Mouse (Mus musculus): Measurements from ENCODE around the gene Stum. TPM values are rescaled to one million over a fixed set of nuclear protein-coding genes. Genes with fewer than 3 reads are reported as not detected.

Stum gene
- 0.69 and 1.1 TPM in 2 replicates for polyA plus RNA-seq (2012; rRNA removed)

DNA sequence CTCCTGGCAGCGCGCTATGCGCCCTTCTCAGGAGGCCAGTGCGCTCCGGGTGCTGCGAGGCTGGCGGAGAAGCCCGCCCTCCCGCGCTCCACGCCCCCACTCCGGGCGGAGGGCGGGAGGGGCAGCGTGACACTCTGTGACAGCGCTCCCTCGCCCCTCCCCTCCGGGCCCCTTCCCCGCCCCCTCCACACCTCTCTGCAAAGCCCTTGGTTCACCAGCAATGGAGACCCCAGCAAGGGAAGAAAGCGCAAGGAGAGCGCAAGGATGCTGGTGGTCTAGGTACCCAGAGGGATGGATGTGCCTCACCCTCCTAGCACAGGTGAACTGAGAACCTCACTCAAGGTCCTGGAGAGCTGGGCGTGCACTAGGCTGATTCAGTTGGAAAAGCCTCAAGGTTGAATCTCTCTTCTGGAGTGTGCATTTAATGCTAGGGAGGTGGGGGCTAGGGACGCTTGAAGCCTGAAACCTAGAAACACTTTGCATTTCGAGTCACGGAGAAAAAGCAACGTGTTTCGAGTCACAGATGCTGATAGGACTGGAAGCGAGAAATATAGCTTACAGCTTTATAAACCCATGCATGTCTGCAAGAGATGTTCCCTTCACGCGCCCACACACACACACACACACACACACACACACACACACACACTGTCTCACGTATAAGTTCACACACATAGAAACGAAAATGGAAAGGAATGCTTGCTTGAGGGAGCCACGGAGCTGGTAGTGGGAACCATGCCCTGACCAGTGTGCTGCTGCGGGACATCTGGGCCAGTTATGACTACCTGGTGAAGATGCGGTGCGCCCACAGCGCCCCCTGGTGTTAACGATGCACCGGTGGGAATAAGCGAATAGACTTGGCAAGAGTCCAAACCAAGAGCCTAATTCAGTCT lies at the start of gene Stum:
Gene Stum (minus strand): TSS at position 106 of the 893 bp plus-strand sequence.
- no peak within 1 kb of the TSS for H3K4me3 ChIP-seq (ENCODE audit: insufficient read depth, low read depth, low read length)
- peak; percentile 83 for DNase-seq
- WGBS, result 3% methylated on average over 40 of the region's 40 CpGs
- H3K27me3 ChIP-seq (replicated peaks; ENCODE audit: control insufficient read depth, insufficient read depth, low read length), result no peaks in the 10 kb centered on the region
- no peaks in the 10 kb centered on the region for H3K4me1 ChIP-seq (ENCODE audit: control insufficient read depth, insufficient read depth, low read length)
- no peaks in the 10 kb centered on the region for H3K36me3 ChIP-seq (ENCODE audit: control insufficient read depth, insufficient read depth, low read length)
- no peak within 1 kb of the TSS for H3K27ac ChIP-seq (ENCODE audit: insufficient read depth, low read depth, low read length)
- TF ChIP-seq CTCF (conservative IDR thresholded peaks at IDR 0.05; ENCODE audit: insufficient read depth, insufficient read length, low read depth, low read length) (peak; percentile 84), POLR2A (IDR thresholded peaks at IDR 0.05; ENCODE audit: low read depth, low read length) (no peak)

DNA sequence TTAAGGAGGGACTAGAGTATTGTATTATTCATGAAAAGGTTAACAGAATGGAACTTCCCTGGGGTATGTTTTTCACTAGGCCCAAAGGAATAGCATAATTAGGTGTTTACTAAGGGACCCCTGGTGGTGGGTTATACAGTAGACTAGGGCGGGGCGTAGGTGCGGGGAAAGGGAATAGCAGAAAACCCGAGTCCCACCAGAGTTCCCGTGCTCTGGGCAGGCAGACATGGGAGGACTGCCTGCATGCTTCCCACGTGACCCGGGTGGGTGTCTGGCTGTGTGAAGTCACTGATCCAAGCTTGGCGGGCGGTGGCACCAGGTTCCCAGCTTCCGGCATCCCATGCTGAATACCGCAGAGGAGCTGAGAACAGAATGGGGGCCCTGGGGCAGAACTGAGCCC lies 49.4 kb upstream of the Stum start:
- H3K36me3 ChIP-seq (ENCODE audit: control insufficient read depth, insufficient read depth, low read length), result no peaks in the 10 kb centered on the region
- no peak for DNase-seq
- WGBS, result 97% methylated on average over 11 of the region's 11 CpGs
- no peaks in the 10 kb centered on the region for H3K27me3 ChIP-seq (replicated peaks; ENCODE audit: control insufficient read depth, insufficient read depth, low read length)
- H3K27ac ChIP-seq (ENCODE audit: insufficient read depth, low read depth, low read length), result no peak overlapping the region
- no peaks in the 10 kb centered on the region for H3K4me1 ChIP-seq (ENCODE audit: control insufficient read depth, insufficient read depth, low read length)
- no peak for TF ChIP-seq POLR2A (IDR thresholded peaks at IDR 0.05; ENCODE audit: low read depth, low read length)
- TF ChIP-seq CTCF (conservative IDR thresholded peaks at IDR 0.05; ENCODE audit: insufficient read depth, insufficient read length, low read depth, low read length), result no peak
- H3K4me3 ChIP-seq (ENCODE audit: insufficient read depth, low read depth, low read length), result no peak overlapping the region

DNA sequence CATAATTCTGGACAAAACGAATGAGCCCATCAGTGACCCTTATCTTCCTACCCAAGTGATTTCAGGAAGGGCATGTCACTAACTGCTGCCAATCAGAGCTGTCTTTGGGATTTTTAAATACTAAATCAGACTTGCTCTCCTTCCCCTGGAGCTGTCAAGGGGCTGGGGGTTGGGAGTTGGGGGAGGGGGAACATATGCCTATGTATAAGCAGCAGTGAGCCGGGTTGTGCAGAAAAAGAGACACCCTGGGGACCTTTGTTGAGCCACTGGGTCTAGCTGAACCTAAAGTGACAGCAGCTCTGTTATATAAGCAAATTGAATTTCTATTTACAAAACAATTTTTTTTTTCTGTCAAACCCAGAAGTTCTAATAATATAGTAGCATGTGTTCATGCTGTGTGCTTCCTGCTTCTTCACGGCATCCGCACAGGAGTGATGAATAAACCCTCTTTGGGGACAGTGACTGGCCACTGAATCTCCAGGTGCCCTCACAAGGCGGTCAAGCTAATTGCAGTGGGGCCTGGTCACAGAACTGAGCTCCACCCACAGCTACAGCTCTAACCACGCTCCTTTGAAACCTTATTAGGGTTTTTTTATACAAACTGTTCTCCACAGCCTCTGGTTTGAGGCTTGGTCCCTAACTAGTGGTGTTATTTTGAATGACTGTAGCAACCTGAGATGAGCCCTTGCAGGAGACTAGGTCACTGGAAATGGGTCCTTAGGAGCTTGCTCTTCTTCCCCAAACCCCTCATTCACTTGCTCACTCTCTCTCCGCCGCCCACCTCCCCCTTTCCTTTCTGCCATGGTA lies 47.4 kb upstream of the Stum start:
- WGBS, result 69% methylated on average over 8 of the region's 8 CpGs
- Histone ChIP-seq H3K4me1 (ENCODE audit: control insufficient read depth, insufficient read depth, low read length) (no peaks in the 10 kb centered on the region), H3K36me3 (ENCODE audit: control insufficient read depth, insufficient read depth, low read length) (no peaks in the 10 kb centered on the region), H3K4me3 (ENCODE audit: insufficient read depth, low read depth, low read length) (no peak overlapping the region), H3K27me3 (replicated peaks; ENCODE audit: control insufficient read depth, insufficient read depth, low read length) (no peaks in the 10 kb centered on the region), H3K27ac (ENCODE audit: insufficient read depth, low read depth, low read length) (no peak overlapping the region)
- TF ChIP-seq CTCF (conservative IDR thresholded peaks at IDR 0.05; ENCODE audit: insufficient read depth, insufficient read length, low read depth, low read length), result no peak
- no peak for DNase-seq

DNA sequence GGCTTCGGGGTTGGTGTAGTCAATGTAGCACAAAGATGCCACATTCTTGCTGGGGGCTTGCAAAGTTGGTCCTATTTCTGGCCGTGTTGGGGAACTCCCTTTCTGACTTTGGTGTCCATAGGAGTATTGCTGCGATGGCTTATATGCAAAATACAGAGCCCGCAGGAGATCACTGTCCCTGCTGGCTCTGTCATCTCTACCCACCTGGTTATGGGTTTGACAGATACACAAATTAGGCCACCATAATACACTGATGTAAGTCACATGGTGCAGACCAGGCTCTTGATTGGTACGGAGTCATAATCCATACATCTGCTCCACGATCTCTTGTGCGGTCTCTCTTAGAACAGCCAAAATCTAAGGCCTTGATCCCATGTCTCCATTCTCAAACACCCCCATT lies 46.5 kb upstream of the Stum start:
- Histone ChIP-seq H3K4me3 (ENCODE audit: insufficient read depth, low read depth, low read length) (no peak overlapping the region), H3K27ac (ENCODE audit: insufficient read depth, low read depth, low read length) (no peak overlapping the region), H3K4me1 (ENCODE audit: control insufficient read depth, insufficient read depth, low read length) (no peaks in the 10 kb centered on the region), H3K27me3 (replicated peaks; ENCODE audit: control insufficient read depth, insufficient read depth, low read length) (no peaks in the 10 kb centered on the region), H3K36me3 (ENCODE audit: control insufficient read depth, insufficient read depth, low read length) (no peaks in the 10 kb centered on the region)
- no peak for DNase-seq
- TF ChIP-seq POLR2A (IDR thresholded peaks at IDR 0.05; ENCODE audit: low read depth, low read length) (no peak), CTCF (conservative IDR thresholded peaks at IDR 0.05; ENCODE audit: insufficient read depth, insufficient read length, low read depth, low read length) (no peak)
- WGBS, result 91% methylated on average over 7 of the region's 7 CpGs

DNA sequence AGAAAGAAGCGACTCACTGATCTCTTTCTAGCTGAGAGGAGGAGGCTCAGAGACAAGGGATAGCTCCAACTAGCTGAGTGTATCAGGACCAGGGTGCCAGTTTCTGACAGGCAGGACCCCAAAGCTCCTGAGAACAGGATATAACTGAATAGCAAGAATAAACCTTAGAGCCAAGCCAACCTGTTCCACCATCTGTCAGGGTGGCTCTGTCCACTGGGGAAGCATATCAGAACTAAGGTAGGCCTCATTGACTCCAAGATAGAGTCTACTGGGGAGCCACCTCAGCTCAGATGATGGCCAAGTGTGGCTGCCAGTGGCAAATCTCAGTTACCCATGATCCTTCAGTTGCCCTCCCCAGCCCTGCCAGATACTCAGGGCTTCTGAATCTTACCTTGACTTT lies 42.0 kb upstream of the Stum start:
- Histone ChIP-seq H3K36me3 (ENCODE audit: control insufficient read depth, insufficient read depth, low read length) (no peaks in the 10 kb centered on the region), H3K4me3 (ENCODE audit: insufficient read depth, low read depth, low read length) (no peak overlapping the region), H3K4me1 (ENCODE audit: control insufficient read depth, insufficient read depth, low read length) (no peaks in the 10 kb centered on the region), H3K27me3 (replicated peaks; ENCODE audit: control insufficient read depth, insufficient read depth, low read length) (no peaks in the 10 kb centered on the region), H3K27ac (ENCODE audit: insufficient read depth, low read depth, low read length) (no peak overlapping the region)
- TF ChIP-seq CTCF (conservative IDR thresholded peaks at IDR 0.05; ENCODE audit: insufficient read depth, insufficient read length, low read depth, low read length), result no peak
- TF ChIP-seq POLR2A (IDR thresholded peaks at IDR 0.05; ENCODE audit: low read depth, low read length), result no peak
- no peak for DNase-seq
- WGBS, result 83% methylated on average over 1 of the region's 1 CpGs

DNA sequence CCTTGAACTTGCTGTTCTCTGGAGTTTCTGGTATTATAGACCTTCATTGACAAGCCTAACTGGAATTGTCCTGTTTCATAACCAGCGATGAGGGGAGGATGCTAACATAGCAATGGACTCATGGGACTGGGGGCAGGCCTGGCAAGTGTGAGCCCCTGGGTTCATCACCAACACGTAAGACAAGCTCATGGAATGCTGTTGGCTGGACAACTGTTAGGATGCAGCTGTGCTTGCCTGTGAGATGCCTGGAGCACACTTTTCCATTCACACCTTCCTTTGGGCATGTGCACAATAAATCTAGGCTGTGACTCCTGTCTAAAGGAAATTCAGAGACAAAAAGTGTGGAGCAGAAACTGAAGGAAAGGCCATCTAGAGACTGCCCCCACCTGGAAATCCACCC lies 40.0 kb upstream of the Stum start:
- Histone ChIP-seq H3K27ac (ENCODE audit: insufficient read depth, low read depth, low read length) (no peak overlapping the region), H3K27me3 (replicated peaks; ENCODE audit: control insufficient read depth, insufficient read depth, low read length) (no peaks in the 10 kb centered on the region), H3K4me3 (ENCODE audit: insufficient read depth, low read depth, low read length) (no peak overlapping the region), H3K36me3 (ENCODE audit: control insufficient read depth, insufficient read depth, low read length) (no peaks in the 10 kb centered on the region), H3K4me1 (ENCODE audit: control insufficient read depth, insufficient read depth, low read length) (no peaks in the 10 kb centered on the region)
- no peak for DNase-seq
- TF ChIP-seq POLR2A (IDR thresholded peaks at IDR 0.05; ENCODE audit: low read depth, low read length), result no peak
- TF ChIP-seq CTCF (conservative IDR thresholded peaks at IDR 0.05; ENCODE audit: insufficient read depth, insufficient read length, low read depth, low read length), result no peak
- 87% methylated on average over 2 of the region's 2 CpGs for WGBS

DNA sequence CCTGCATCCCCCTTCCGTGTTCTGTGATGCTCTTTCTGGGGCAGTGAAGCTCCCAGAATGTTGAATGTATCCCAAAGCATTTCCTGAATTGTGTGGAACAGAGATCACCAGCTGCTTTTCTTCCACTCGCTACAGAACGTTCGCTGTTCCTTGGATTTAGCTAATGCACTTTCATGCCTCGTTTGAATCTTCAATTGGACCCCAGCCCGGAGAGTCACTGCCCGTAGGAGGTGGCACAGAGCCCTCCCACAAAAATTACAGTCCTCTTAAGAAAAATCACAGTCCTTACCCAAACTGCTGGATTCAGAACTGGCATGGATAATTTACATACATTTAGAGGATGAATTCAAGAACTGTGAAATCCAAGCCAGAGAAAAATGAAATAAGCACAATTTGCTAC lies 36.9 kb upstream of the Stum start:
- Histone ChIP-seq H3K36me3 (ENCODE audit: control insufficient read depth, insufficient read depth, low read length) (no peaks in the 10 kb centered on the region), H3K27ac (ENCODE audit: insufficient read depth, low read depth, low read length) (no peak overlapping the region), H3K4me1 (ENCODE audit: control insufficient read depth, insufficient read depth, low read length) (no peaks in the 10 kb centered on the region), H3K27me3 (replicated peaks; ENCODE audit: control insufficient read depth, insufficient read depth, low read length) (no peaks in the 10 kb centered on the region), H3K4me3 (ENCODE audit: insufficient read depth, low read depth, low read length) (no peak overlapping the region)
- no peak for TF ChIP-seq CTCF (conservative IDR thresholded peaks at IDR 0.05; ENCODE audit: insufficient read depth, insufficient read length, low read depth, low read length)
- TF ChIP-seq POLR2A (IDR thresholded peaks at IDR 0.05; ENCODE audit: low read depth, low read length), result no peak
- DNase-seq, result no peak
- 55% methylated on average over 7 of the region's 7 CpGs for WGBS

All from kidney, adult 2 months (tissue).